10 mouse cellular contexts compared by ENCODE assay signal in the genomic region with DNA sequence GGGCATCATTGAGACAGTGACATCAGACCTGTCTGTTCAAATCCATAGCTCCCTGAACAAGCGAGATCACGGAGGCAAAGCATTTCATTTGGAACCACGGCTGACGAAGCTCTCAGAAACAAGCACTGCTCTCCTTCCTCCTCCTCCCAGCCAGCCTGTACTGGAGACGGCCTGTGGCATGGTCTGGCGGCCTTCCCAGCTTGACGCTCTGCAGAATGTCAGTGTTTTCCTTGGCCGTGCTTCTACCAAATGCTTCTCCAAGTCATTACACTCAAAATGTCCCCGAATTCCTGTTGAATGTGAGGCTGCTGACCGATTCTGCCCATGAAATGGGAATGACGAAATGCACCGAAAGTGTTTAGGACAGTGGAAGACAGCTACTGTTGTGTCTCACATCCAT. TPM values are rescaled to one million over a fixed set of nuclear protein-coding genes. Genes with fewer than 3 reads are reported as not detected.
A peak's percentile ranks its signal among the peaks of the same experiment; 100 is the strongest.
DNase-seq lines count a peak whose midpoint lies in the region.
"Had no signal": no experiment of that assay in that cellular context is flagged by ENCODE, and none has a peak within 500 bp of the region (broad histone marks: within the 10 kb centered on the region; RNA-seq: fewer than 3 reads in every experiment).

No protein-coding gene starts in this region.

- DNase-seq in left cerebral cortex, adult 18-20 months (ENCODE audit: low spot score in 2 of 2): peak; percentile 14 to 49
- no peak for DNase-seq in left cerebral cortex, adult 11 months (ENCODE audit: low spot score)
- DNase-seq in adrenal gland, adult 8-10 months: peak; percentile 38
- peak; percentile 1 for DNase-seq in gonadal fat pad, adult 2 months (ENCODE audit: low read depth)
- DNase-seq in kidney, postnatal 25 days: peak; percentile 63 to 70
- peak; percentile 63 to 72 for DNase-seq in right cerebral cortex, postnatal 10 days (ENCODE audit: low spot score in 2 of 2)
- no peak for DNase-seq in thymus, postnatal 36 days
- no peak for DNase-seq in thymus, adult 18-20 months

RNA-seq across cellular contexts. Expression of gene Erich6b, which starts 6.7 kb away (rescaled TPM):
- total RNA-seq in left cerebral cortex, adult 18-20 months (2021): not detected
- not detected for total RNA-seq in adrenal gland, adult 8-10 months (2022)
- polyA plus RNA-seq in gonadal fat pad, adult 2 months (2012; rRNA removed): not detected in 2 replicates
- total RNA-seq: G1E had no signal
- polyA plus RNA-seq: G1E, macrophage had no signal

RNA-seq across cellular contexts. Expression of gene Spert, which starts 42.4 kb away (rescaled TPM):
- total RNA-seq in left cerebral cortex, adult 18-20 months (2021): not detected
- total RNA-seq in adrenal gland, adult 8-10 months (2022): not detected
- 3.7 and 5.5 TPM in 2 replicates for polyA plus RNA-seq in gonadal fat pad, adult 2 months (2012; rRNA removed)
- polyA plus RNA-seq: G1E, macrophage had no signal

Comparison
In these comparisons a context has a peak if more than half of its experiments do, and no peak if none do; other contexts are left out.
1. DNase-seq: peak in left cerebral cortex, adult 18-20 months (2 of 2), adrenal gland, adult 8-10 months (single experiment), gonadal fat pad, adult 2 months (single experiment), kidney, postnatal 25 days (2 of 2) and right cerebral cortex, postnatal 10 days (2 of 2); none in left cerebral cortex, adult 11 months (single experiment), thymus, postnatal 36 days (0 of 2) and thymus, adult 18-20 months (0 of 2).